Mouse (Mus musculus) large intestine, adult 2 months (tissue): ENCODE measurements around the gene Uevld. TPM values are rescaled to one million over a fixed set of nuclear protein-coding genes. Genes with fewer than 3 reads are reported as not detected.
"Not testable (repeated sequence)": the region's sequence is repeated elsewhere in the genome, so short reads cannot be mapped to it uniquely, and the experiment has no call there.

ENCODE experiments used
- DNase-seq: peaks from one replicate; pipeline ENCODE4 v3.0.0-alpha.2; 2012; ENCODE audit warnings: low read depth, low spot score
- WGBS: fragments of 180-500 bp; shearing (Covaris S2); methylation state at CpG from one replicate; pipeline ENCODE4 v1.1.7; 2018; 5-methylcytosine and 5-hydroxymethylcytosine counted together
- polyA plus RNA-seq: library from polyadenylated mRNA; depleted of rRNA; stranded (reverse); fragments of >200 nt; gene quantifications from 2 replicates; pipeline ENCODE4 v1.2.3, GENCODE M21; 2012

The Uevld gene
- polyA plus RNA-seq, 1 experiment: 2.5 TPM

DNA sequence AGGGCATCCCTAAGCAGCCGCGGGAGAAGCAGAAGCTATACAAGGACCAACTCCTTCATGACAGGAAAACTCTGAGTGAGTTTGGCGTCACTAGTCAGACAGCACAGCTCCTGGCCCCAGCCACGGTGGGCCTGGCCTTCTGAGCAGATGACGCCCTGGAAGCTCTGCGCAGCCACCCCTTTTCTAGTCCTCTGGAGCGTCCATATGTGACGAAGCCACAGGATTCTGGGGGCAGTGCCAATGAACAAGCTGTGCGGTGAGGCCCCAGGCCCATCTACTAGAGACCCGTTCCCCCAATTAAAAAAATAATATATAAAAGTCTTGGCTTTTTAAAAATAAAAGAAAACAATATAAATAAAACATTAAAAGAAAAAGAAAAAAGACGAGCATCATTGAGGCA lies 17.1 kb upstream of the Uevld start:
- no peak for DNase-seq
- WGBS: 85% methylated on average over 11 of the region's 11 CpGs

GRCm38 (mm10) chr7:46974648-46975047 lies 16.3 kb upstream of the Uevld start:
- WGBS: 94% methylated on average over 4 of the region's 4 CpGs

GRCm38 (mm10) chr7:46969898-46970297 lies 11.6 kb upstream of the Uevld start:
- DNase-seq: no peak
- 90% methylated on average over 4 of the region's 4 CpGs for WGBS

More at GRCm38 (mm10) chr7:46974648-46975047, 16.3 kb upstream of the Uevld start:
- DNase-seq: no peak

- WGBS: 80% methylated on average over 7 of the region's 7 CpGs
- DNase-seq: no peak
These were observed 5.7 kb upstream of the Uevld start for GRCm38 (mm10) chr7:46964070-46964469.

DNA sequence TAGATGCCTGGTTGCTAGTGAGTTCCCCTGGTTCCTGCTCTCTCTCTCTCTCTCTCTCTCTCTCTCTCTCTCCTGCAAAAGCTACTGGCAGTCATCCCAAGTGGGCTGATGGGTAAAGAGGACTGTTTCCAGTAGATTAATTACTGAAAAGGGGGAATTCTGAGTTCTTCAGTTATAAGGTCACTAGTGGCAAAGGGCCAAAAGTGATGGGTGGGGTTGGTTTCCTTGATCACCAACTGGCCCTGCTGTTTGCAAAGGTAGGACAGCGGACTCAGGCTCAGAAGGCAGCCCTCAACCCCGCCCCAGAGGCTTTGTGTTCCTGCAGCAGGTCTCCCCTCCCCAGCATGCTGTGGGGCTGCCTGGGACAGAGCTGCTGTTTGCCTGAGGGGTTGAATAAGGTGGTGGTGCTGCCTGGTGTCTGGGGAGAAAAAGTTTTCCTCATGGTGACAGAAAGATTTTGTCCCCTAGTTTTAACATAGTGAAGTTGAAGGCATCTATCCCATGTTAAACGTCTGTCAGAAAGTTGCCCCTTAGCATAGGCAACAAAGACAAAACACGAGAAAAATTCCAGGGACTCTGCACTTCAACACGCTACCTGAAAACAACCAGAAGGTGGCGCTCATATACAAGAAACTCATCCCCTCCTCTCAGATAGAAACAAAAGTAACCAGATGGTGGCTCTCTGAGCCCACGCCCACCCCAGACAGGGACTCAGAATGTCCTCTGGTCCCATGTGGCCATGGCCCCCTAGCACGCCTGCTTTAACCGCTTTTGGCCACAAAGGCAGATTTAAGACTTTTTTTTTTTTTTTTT lies 4.7 kb upstream of the Uevld start:
- WGBS: 0% methylated on average over 9 of the region's 9 CpGs
- peak; percentile 47 for DNase-seq

DNA sequence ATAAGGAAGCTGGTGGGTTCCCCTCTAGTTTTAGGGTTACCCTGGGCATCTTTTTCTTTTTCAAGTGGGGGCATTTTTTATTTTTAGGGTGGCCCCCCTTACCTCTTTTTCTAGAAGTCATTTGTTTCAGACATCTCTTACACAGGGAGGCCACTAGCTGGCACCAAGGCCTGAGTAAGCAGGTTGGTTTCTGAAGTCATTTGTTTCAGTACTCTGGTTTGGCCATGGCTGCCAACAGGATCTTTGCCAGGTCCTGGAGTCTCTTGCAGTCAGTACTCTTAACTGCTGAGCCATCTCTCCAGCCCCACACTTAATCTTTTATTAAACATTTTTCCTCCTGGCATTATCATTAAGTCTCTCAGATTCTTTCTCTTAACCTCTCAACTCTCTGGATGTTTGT lies 3.8 kb upstream of the Uevld start:
- DNase-seq: no peak

DNA sequence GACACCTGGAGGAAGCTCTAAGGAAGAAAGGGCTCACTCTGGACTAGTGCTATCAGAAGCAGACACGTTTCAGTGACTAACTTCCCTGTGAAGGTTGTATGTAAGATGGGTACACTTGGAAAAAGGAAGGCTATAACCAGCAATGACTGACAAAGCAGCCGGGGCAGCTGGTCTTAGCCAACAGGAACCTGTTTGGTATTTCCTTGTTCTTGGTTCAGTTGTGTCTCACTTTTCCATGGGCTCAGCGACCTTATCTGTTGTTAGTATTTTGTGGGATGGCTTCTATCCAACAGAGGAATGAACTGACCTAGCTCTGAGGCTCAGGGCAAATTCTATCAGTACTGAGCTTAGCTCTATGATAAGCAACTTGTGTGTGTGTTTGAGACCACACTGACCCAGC lies 2.7 kb upstream of the Uevld start:
- 7% methylated on average over 3 of the region's 3 CpGs for WGBS
- no peak for DNase-seq

GRCm38 (mm10) chr7:46958853-46959252 lies 526 bp upstream of the Uevld start:
- WGBS: 14% methylated on average over 9 of the region's 9 CpGs
- DNase-seq: no peak

- peak; percentile 16 for DNase-seq
- WGBS: 18% methylated on average over 4 of the region's 4 CpGs
These were observed 22.5 kb downstream of the Uevld start for GRCm38 (mm10) chr7:46935847-46936246.

DNA sequence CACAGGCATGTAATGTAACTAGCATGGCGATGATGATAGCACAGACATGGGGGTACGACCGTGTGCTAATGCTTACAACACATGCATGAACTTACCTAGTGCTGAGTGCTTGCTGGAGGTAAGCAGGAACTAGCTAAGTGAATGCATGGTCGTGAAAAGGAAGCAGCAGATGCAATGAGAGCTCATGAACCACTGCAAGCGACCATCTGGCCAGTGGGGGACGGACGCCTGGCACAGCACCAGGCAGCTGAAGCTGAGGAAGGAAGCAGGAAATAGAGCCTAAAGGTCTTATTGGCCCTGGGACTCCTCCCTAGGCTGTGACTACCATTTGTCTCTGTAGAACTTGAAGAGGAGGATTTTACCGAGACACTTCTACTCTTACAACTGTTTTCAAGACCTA lies 23.5 kb downstream of the Uevld start:
- no peak for DNase-seq
- WGBS: 65% methylated on average over 8 of the region's 8 CpGs

GRCm38 (mm10) chr7:46931370-46931769 lies 27.0 kb downstream of the Uevld start:
- DNase-seq: no peak
- WGBS: 92% methylated on average over 3 of the region's 3 CpGs

DNA sequence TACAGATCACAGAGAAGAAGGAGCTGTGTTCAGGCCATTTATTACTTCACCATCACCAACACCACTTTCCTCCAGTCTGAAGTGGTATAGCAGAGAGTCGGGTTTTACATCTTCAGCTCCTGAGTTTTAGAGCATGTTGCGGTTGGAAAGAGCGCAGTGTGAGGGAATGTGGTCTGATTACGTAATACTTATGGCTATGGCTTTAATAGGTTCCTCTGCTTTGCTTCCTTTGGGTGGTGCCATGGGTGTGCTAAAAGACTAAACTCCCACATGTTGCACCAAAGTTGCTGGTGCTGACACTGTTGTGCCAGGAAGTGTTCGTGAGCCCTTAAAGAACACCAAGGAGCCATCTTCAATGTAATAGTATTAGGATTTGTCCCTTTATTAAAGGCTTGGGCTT lies 30.0 kb downstream of the Uevld start:
- no peak for DNase-seq
- 86% methylated on average over 5 of the region's 5 CpGs for WGBS

- 77% methylated on average over 4 of the region's 4 CpGs for WGBS
- no peak for DNase-seq
These were observed 36.3 kb downstream of the Uevld start for GRCm38 (mm10) chr7:46922075-46922474.

GRCm38 (mm10) chr7:46919551-46920176 lies 38.7 kb downstream of the Uevld start, which contains the start of gene Tsg101:
Tsg101 (minus strand) TSS chr7:46919969.
- WGBS: under 1% methylated on average over 73 of the region's 75 CpGs
- DNase-seq: peak; percentile 58

DNA sequence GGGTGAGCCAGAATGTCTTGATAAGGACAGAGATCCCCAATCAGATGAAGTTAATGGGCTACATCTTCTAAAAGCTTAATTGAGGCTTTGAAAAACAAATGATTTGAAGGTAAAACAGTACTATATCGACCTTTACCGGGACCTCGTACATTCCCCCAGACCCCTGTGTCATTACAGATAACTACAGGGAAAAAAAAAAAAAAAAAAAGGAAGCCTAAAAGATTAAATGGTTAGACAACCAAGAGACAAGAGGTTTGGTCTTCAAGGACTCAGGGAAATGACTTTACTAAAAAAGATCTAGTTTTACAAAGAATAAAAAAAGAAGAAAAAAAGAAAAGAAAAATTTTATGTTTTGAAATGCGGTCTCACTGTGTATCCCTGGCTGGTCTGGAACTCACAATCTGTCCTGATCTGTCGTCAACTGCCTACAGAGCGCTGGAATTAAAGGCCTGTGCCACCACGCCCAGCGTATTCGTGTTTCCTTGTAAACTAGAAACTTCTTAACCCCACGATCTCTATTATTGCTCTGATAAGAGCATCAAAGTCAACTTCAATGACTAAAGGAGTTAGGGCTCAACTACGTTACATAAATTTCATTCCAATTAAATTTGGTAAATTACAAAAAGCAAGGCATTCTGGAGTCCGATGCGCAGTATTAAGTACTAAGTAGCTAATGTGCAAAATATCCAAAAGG lies 39.5 kb downstream of the Uevld start:
- peak; percentile 32 for DNase-seq

GRCm38 (mm10) chr7:46916376-46916775 lies 42.0 kb downstream of the Uevld start:
- DNase-seq: no peak
- 81% methylated on average over 3 of the region's 3 CpGs for WGBS

More for the DNA sequence above, 39.5 kb downstream of the Uevld start:
- 12% methylated on average over 13 of the region's 13 CpGs for WGBS

DNA sequence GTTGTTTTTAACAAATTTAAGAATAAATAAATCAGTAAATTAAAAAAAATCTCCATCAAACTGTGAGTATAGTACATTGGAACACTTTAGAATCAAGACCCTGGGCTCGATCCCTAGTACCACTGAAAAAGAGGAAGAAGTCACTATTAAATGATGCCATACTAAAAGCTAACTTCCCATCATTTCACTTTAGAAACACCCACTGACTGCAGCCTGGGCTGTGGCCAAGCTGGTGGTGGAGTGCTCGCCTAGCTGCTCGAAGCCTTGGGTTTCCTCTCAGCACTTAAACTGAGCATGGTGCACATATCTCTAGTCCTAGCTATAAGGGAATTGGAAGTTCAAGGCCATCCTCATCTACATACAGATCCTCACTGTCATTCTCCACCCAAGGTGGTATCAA lies 47.1 kb downstream of the Uevld start:
- 90% methylated on average over 3 of the region's 3 CpGs for WGBS
- DNase-seq: no peak

DNA sequence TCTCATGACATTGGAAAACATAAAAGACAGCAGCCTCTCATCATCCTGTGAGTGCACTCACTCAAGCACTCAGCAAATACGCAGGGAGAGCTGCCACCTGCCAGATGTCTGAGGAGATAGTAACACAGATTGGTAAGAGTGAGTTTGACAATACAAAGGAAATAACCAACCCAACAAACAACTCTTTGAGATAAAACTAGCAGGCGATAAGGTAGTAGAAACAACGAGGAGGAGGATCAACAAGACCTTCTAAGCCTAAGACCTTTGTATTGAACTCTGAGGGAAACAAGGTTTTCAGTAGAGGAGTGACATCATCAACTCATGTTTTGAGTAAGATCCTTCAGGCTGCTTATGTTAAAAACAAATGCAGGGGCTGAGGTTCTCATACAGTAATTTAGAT lies 59.0 kb downstream of the Uevld start:
- 85% methylated on average over 3 of the region's 3 CpGs for WGBS
- no peak for DNase-seq

DNA sequence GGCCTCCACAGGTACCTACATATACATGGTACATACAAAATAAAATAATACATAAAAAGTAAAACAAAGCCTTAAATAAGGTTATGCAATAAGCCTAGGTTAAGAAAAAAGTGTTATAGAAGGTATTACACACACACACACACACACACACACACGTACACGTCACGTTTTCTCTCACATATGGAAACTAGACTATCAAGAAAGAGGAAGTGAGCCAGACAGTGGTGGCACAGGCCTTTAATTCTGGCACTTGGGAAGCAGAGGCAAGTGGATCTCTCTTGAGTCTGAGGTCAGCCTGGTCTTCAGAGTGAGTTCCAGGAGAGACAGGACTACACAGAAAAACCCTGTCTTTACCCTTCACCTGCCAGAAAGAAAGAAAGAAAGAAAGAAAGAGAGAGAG lies 62.8 kb downstream of the Uevld start:
- DNase-seq: no peak
- 89% methylated on average over 3 of the region's 3 CpGs for WGBS

GRCm38 (mm10) chr7:46883304-46883703 lies 75.0 kb downstream of the Uevld start:
- no peak for DNase-seq

GRCm38 (mm10) chr7:46881941-46882340 lies 76.4 kb downstream of the Uevld start:
- WGBS: 62% methylated on average over 8 of the region's 8 CpGs
- not testable (repeated sequence) for DNase-seq

More at GRCm38 (mm10) chr7:46883304-46883703, 75.0 kb downstream of the Uevld start:
- 84% methylated on average over 3 of the region's 3 CpGs for WGBS
